Mouse (Mus musculus): Measurements from ENCODE around the gene Cyp2c38. TPM values are rescaled to one million over a fixed set of nuclear protein-coding genes. Genes with fewer than 3 reads are reported as not detected.
"Not testable (repeated sequence)": the region's sequence is repeated elsewhere in the genome, so short reads cannot be mapped to it uniquely, and the experiment has no call there.

Cyp2c38 gene
- polyA plus RNA-seq (2016; fragmentation: Nextera tagmentation; extraction: Ambion mirVana), result not detected in 2 replicates

DNA sequence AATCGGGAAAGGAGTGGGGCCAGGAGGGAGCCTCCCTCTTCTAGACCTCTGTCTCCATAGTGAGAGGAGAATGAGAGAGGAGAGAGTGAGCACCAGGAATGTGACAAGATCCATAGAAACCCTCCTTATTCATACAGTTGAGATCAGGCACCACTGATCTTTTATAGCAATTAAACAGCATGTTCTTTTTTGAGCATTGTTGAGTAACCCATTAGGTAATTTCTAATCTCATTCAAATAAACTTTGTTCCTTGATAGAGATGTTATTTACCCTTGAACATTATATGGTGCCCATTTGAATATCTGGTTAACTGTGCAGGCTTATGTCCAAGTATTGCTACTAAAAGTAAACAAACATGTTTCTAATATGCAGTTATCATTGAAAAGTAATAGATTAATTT, at the start of gene Cyp2c38:
Gene Cyp2c38 (minus strand): TSS at position 135 of the 400 bp plus-strand sequence.
- no peaks in the 10 kb centered on the region for H3K36me3 ChIP-seq
- H3K9me3 ChIP-seq, result no peaks in the 10 kb centered on the region
- no peaks in the 10 kb centered on the region for H3K4me1 ChIP-seq
- 73% methylated on average over 1 of the region's 1 CpGs for WGBS
- no peaks in the 10 kb centered on the region for H3K27me3 ChIP-seq (ENCODE audit: insufficient read depth, poor library complexity, severe bottlenecking)
- H3K27ac ChIP-seq, result no peak within 1 kb of the TSS
- no peak within 1 kb of the TSS for H3K4me3 ChIP-seq
- no peak for DNase-seq (ENCODE audit: low spot score)

DNA sequence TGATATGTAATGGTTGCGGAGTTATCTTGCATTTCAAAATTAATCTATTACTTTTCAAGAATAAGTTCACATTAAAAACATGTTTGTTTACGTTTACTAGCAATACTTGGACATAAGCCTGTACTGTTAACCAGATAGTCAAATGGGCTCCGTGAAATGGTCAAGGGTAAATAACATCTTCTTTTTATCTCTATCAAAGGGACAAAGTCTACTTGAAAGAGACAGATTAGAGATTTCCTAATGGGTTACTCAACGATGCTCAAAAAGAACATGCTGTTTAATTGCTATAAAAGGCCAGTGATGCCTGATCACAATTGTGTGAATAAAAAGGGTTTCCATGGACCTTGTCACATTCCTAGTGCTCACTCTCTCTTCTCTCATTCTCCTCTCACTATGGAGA, 47.7 kb upstream of the Cyp2c38 start, which contains the start of gene Cyp2c39:
Gene Cyp2c39 (plus strand): TSS at position 329 of the 400 bp plus-strand sequence.
- WGBS, result 71% methylated on average over 4 of the region's 4 CpGs
- Histone ChIP-seq H3K36me3 (no peaks in the 10 kb centered on the region), H3K27ac (no peak within 1 kb of the TSS), H3K27me3 (ENCODE audit: insufficient read depth, poor library complexity, severe bottlenecking) (no peaks in the 10 kb centered on the region), H3K4me1 (no peaks in the 10 kb centered on the region), H3K4me3 (no peak within 1 kb of the TSS), H3K9me3 (no peaks in the 10 kb centered on the region)
- no peak for DNase-seq (ENCODE audit: low spot score)

DNA sequence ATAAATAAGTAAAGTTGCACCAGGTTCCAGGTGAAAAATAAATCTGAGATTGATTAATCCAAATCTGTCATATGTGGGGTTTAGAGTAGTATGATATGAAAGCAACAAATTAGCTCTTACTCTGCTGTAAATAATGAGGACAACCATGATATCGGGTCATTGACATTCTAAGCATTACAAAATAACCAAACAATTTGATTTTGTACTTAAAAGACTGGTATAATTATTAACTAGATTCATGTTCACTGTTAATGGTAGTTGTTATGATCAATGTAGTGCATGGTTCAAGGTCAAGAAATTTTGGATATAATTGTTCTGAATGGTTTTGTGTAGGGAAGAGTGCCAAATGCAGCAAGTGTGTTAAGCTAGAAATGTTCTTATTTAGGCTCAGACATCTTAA, 46.7 kb upstream of the Cyp2c38 start:
- H3K4me1 ChIP-seq, result no peaks in the 10 kb centered on the region
- no peak overlapping the region for H3K27ac ChIP-seq
- no peak overlapping the region for H3K4me3 ChIP-seq
- H3K9me3 ChIP-seq, result no peaks in the 10 kb centered on the region
- 65% methylated on average over 1 of the region's 1 CpGs for WGBS
- H3K27me3 ChIP-seq (ENCODE audit: insufficient read depth, poor library complexity, severe bottlenecking), result no peaks in the 10 kb centered on the region
- H3K36me3 ChIP-seq, result no peaks in the 10 kb centered on the region
- no peak for DNase-seq (ENCODE audit: low spot score)

DNA sequence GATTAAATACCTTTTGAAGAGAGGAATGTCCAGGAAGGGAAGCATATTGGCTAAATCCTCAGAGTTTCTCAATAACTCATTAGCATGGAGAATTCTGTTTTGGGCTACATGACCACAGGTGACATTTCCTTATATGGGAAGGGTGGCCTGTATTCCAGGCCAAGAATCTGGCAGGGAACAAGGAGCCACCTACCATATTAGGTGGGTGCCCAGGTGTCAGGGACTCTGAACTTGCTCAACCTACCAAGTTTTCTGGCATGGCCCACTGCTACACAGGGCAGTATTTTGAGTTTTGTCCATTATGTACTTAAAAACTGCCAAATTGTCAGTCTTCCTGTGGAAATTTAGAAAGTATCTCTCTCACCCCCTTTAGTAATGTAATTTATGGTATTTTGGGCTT, 43.5 kb upstream of the Cyp2c38 start:
- no peak overlapping the region for H3K27ac ChIP-seq
- H3K27me3 ChIP-seq (ENCODE audit: insufficient read depth, poor library complexity, severe bottlenecking), result no peaks in the 10 kb centered on the region
- no peaks in the 10 kb centered on the region for H3K36me3 ChIP-seq
- H3K4me1 ChIP-seq, result no peaks in the 10 kb centered on the region
- no peaks in the 10 kb centered on the region for H3K9me3 ChIP-seq
- no peak overlapping the region for H3K4me3 ChIP-seq
- no peak for DNase-seq (ENCODE audit: low spot score)

DNA sequence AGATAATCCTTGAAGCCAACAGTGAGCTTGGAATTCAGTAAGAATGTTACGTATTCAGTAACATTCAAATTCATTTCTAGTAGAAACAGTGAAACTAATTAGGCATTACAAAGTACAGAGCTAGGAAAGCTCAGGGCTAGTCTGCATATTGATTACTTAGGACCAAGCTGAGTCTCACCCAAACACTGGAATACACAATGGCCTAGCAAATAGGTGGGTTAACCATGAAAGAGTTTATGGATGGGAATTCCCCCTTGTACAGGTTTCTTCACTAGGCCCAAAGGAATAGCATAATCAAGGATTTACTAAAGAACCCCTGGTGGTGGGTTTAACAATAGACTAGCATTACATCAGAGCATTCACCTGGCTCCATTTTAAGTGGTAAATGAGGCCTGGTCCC, 21.1 kb upstream of the Cyp2c38 start:
- H3K4me3 ChIP-seq; H3K27me3 ChIP-seq (ENCODE audit: insufficient read depth, poor library complexity, severe bottlenecking); H3K27ac ChIP-seq; H3K4me1 ChIP-seq; DNase-seq (ENCODE audit: low spot score); H3K36me3 ChIP-seq: not testable (repeated sequence)
- H3K9me3 ChIP-seq, result peaks cover 19% of the 10 kb centered on the region
- WGBS, result 96% methylated on average over 1 of the region's 1 CpGs

DNA sequence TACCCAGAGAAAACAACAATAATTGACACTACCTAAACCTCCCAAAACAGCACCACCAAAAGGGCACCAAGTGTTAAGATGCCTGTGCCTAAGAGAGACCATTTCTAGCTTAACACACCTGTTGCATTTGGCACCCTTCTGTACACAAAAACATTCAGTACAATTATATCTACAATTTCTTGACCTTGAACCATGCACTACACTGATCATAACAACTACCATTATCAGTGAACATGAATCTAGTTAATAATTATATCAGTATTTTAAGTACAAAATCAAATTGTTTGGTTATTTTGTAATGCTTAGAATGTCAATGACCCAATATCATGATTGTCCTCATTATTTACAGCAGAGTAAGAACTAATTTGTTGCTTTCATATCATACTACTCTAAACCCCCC, 1.0 kb upstream of the Cyp2c38 start:
- no peak for DNase-seq (ENCODE audit: low spot score)
- Histone ChIP-seq H3K27me3 (ENCODE audit: insufficient read depth, poor library complexity, severe bottlenecking) (no peaks in the 10 kb centered on the region), H3K27ac (no peak overlapping the region), H3K36me3 (no peaks in the 10 kb centered on the region), H3K4me3 (no peak overlapping the region), H3K9me3 (no peaks in the 10 kb centered on the region), H3K4me1 (no peaks in the 10 kb centered on the region)

Other genes with a start within 250 kb of the Cyp2c38 start
- not detected in 2 replicates for gene Cyp2c29, start 193.7 kb downstream of the Cyp2c38 start, polyA plus RNA-seq (2016; fragmentation: Nextera tagmentation; extraction: Ambion mirVana)
- not detected in 2 replicates for gene Cyp2c39, start 47.8 kb upstream of the Cyp2c38 start, polyA plus RNA-seq (2016; fragmentation: Nextera tagmentation; extraction: Ambion mirVana)
- 0.08 TPM in 1 of 2 replicates, not detected in the other for gene Cyp2c67, start 186.0 kb upstream of the Cyp2c38 start, polyA plus RNA-seq (2016; fragmentation: Nextera tagmentation; extraction: Ambion mirVana)